9 mouse cellular contexts compared by ENCODE assay signal in the genomic region with DNA sequence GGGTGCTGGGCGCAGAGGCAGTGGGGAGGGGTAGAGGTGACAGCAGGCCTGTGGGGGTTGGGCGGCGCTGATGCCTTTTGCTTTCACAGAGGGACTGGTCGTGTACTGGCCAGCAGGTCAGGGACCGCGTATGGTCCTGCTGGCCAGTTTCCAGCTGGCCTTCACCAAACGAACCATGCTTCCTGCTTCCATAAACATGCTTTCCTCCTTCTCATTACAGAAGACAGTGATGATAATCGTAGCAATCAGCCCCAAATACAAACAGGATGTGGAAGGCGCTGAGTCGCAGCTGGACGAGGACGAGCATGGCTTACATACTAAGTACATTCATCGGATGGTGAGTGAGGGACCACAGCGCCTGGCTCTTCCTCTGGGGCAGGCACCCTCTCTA. TPM values are rescaled to one million over a fixed set of nuclear protein-coding genes. Genes with fewer than 3 reads are reported as not detected.
DNase-seq lines count a peak whose midpoint lies in the region; ATAC-seq and TF ChIP-seq lines count a peak whose summit lies in the region.
"Had no signal": no experiment of that assay in that cellular context is flagged by ENCODE, and none has a peak within 500 bp of the region (broad histone marks: within the 10 kb centered on the region; RNA-seq: fewer than 3 reads in every experiment).

No protein-coding gene starts in this region.

- ATAC-seq in heart, embryonic 15.5 days (replicated peaks; ENCODE audit: insufficient number of reproducible peaks, insufficient read depth, low FRiP score, low read depth) = peak; percentile 56; the same call in 1 of the 2 replicates
- peak; percentile 51 for ATAC-seq in midbrain, embryonic 13.5 days

- TF ChIP-seq POLR2A in cerebellum, adult 2 months (IDR thresholded peaks at IDR 0.05; ENCODE audit: borderline replicate concordance, insufficient read depth, low read length) = no peak

- H3K9me3 ChIP-seq in heart, embryonic 15.5 days (replicated peaks) = no peaks in the 10 kb centered on the region
- no peaks in the 10 kb centered on the region for H3K9me3 ChIP-seq in midbrain, embryonic 13.5 days

- peaks cover 25% of the 10 kb centered on the region for H3K4me1 ChIP-seq in cerebellum, adult 2 months (ENCODE audit: control insufficient read depth, insufficient read depth, low read length)
- peaks cover 17% of the 10 kb centered on the region for H3K4me1 ChIP-seq in heart, embryonic 15.5 days (replicated peaks)
- H3K4me1 ChIP-seq in midbrain, embryonic 13.5 days (replicated peaks) = peaks cover 18% of the 10 kb centered on the region

- H3K27ac ChIP-seq in cerebellum, adult 2 months (ENCODE audit: insufficient read depth, low read length) = no peak overlapping the region
- H3K27ac ChIP-seq in heart, embryonic 15.5 days = peak overlapping the region; percentile 43
- H3K27ac ChIP-seq in midbrain, embryonic 13.5 days = peak overlapping the region; percentile 77

- no peaks in the 10 kb centered on the region for H3K27me3 ChIP-seq in cerebellum, adult 2 months (ENCODE audit: control insufficient read depth, insufficient read depth, low read length)
- H3K27me3 ChIP-seq in heart, embryonic 15.5 days = no peaks in the 10 kb centered on the region
- H3K27me3 ChIP-seq in midbrain, embryonic 13.5 days = no peaks in the 10 kb centered on the region

- H3K36me3 ChIP-seq in heart, embryonic 15.5 days = peaks cover 19% of the 10 kb centered on the region
- H3K36me3 ChIP-seq in midbrain, embryonic 13.5 days = peaks cover 16% of the 10 kb centered on the region

- whole genome bisulfite sequencing in cerebellum, adult 2 months = 12% methylated on average over 14 of the region's 14 CpGs
- 37% methylated on average over 14 of the region's 14 CpGs for WGBS in heart, embryonic 15.5 days
- 56% methylated on average over 14 of the region's 14 CpGs for WGBS in midbrain, embryonic 13.5 days

- DNase-seq in gastrocnemius, postnatal 10 days = peak; percentile 48
- no peak for DNase-seq in gastrocnemius, postnatal 25 days
- peak; percentile 72 to 82 for DNase-seq in cerebellum, adult 2 months
- DNase-seq in kidney, postnatal 14 days = peak; percentile 82
- DNase-seq in layer of hippocampus, postnatal 14 days (ENCODE audit: low spot score in 2 of 2) = no peak
- DNase-seq in spleen, adult 18-20 months = no peak

- H3K9ac ChIP-seq in heart, embryonic 15.5 days = no peak overlapping the region
- 0 out of 2 replicates have a peak overlapping the region, but pooled peaks have one; percentile 28 for H3K9ac ChIP-seq in midbrain, embryonic 13.5 days (replicated peaks)

- H3K4me3 ChIP-seq in cerebellum, adult 2 months (replicated peaks; ENCODE audit: insufficient read depth, low read depth, low read length) = no peak overlapping the region
- H3K4me3 ChIP-seq in heart, embryonic 15.5 days = no peak overlapping the region
- no peak overlapping the region for H3K4me3 ChIP-seq in midbrain, embryonic 13.5 days (replicated peaks)
- H3K4me3 ChIP-seq: erythroblast, embryonic 14.5 days had no signal

- peak overlapping the region; percentile 7; the same call in 1 of the 2 replicates for H3K4me2 ChIP-seq in heart, embryonic 15.5 days
- no peak overlapping the region for H3K4me2 ChIP-seq in midbrain, embryonic 13.5 days (replicated peaks)

- TF ChIP-seq CTCF in cerebellum, adult 2 months (IDR thresholded peaks at IDR 0.05; ENCODE audit: borderline replicate concordance, insufficient read depth, low read depth, low read length) = no peak

RNA-seq across cellular contexts. Expression of a gene that starts 33.9 kb away (rescaled TPM):
- total RNA-seq in gastrocnemius, postnatal 10 days (2021) = 1 to 10 TPM; 5.9 to 6.0 TPM
- total RNA-seq in gastrocnemius, postnatal 25 days (2021) = 1 to 10 TPM; 4.8 to 5.7 TPM
- polyA plus RNA-seq in cerebellum, adult 2 months (2012; rRNA removed) = 5.7 and 6.9 TPM in 2 replicates
- polyA plus RNA-seq in heart, embryonic 15.5 days (2015; fragmentation: Nextera tagmentation; extraction: Ambion mirVana) = 8.6 and 13.7 TPM in 2 replicates
- polyA plus RNA-seq in midbrain, embryonic 13.5 days (2015; fragmentation: Nextera tagmentation; extraction: Ambion mirVana) = 4.1 and 5.9 TPM in 2 replicates
- total RNA-seq in layer of hippocampus, postnatal 14 days (2021) = 1 to 10 TPM; 3.6 to 4.3 TPM

Comparison
In these comparisons a context has a peak if more than half of its experiments do, and no peak if none do; other contexts are left out.
1. DNase-seq: peak in gastrocnemius, postnatal 10 days (single experiment), cerebellum, adult 2 months (2 of 2) and kidney, postnatal 14 days (single experiment); none in gastrocnemius, postnatal 25 days (single experiment), layer of hippocampus, postnatal 14 days (0 of 2) and spleen, adult 18-20 months (0 of 2).